Mouse (Mus musculus) kidney, adult 2 months (tissue): ENCODE results near the gene Cryga. TPM values are rescaled to one million over a fixed set of nuclear protein-coding genes. Genes with fewer than 3 reads are reported as not detected.

Source experiments
- DNase-seq: peaks from one replicate; pipeline ENCODE4 v3.0.0; 2021
- H3K27ac ChIP-seq: fragments of 200-500 bp; 2 replicates; pipeline ENCODE4 v1.5.1; 2012; ENCODE audit warnings: low read depth, low read length, control low read depth, inconsistent platforms; ENCODE audit not compliant: insufficient read depth
- H3K27me3 ChIP-seq: fragments of 200-500 bp; replicated peaks from 2 replicates; pipeline ENCODE4 v1.6.1; 2012; ENCODE audit warnings: mild to moderate bottlenecking, moderate library complexity, low read length, inconsistent platforms; ENCODE audit not compliant: control insufficient read depth, insufficient read depth
- H3K36me3 ChIP-seq: fragments of 200-500 bp; 2 replicates; pipeline ENCODE4 v1.6.1; 2012; ENCODE audit warnings: mild to moderate bottlenecking, moderate library complexity, low read length, inconsistent platforms; ENCODE audit not compliant: control insufficient read depth, insufficient read depth
- H3K4me1 ChIP-seq: fragments of 200-500 bp; 2 replicates; pipeline ENCODE4 v1.6.1; 2011; ENCODE audit warnings: low read length; ENCODE audit not compliant: control insufficient read depth, insufficient read depth
- H3K4me3 ChIP-seq: fragments of 200-500 bp; 2 replicates; pipeline ENCODE4 v1.5.1; 2011; ENCODE audit warnings: mild to moderate bottlenecking, low read depth, low read length, control low read depth; ENCODE audit not compliant: insufficient read depth
- CTCF ChIP-seq: fragments of 200-500 bp; conservative IDR thresholded peaks from 2 replicates; pipeline ENCODE4 v1.5.1; 2011; ENCODE audit warnings: low read depth, mild to moderate bottlenecking, control low read depth, low read length, moderate library complexity, mixed read lengths; ENCODE audit not compliant: insufficient read depth, insufficient read length
- POLR2A ChIP-seq: fragments of 200-500 bp; IDR thresholded peaks from one replicate; pipeline ENCODE4 v1.6.1; 2011; ENCODE audit warnings: low read depth, low read length, control low read depth
- WGBS: fragments of 180-500 bp; shearing (Covaris S2); methylation state at CpG from one replicate; pipeline ENCODE4 v1.1.7; 2018; 5-methylcytosine and 5-hydroxymethylcytosine counted together
- polyA plus RNA-seq: library from polyadenylated mRNA; depleted of rRNA; stranded (reverse); fragments of >200 nt; gene quantifications from 2 replicates; pipeline ENCODE4 v1.2.3, GENCODE M21; 2012

Cryga gene
- polyA plus RNA-seq, 1 experiment: 6.4 TPM

GRCm38 (mm10) chr1:65131671-65132070 lies 28.5 kb upstream of the Cryga start:
- Histone ChIP-seq H3K4me3 (no peak overlapping the region), H3K4me1 (peaks cover 8% of the 10 kb centered on the region; the same call in 1 of the 2 replicates), H3K27me3 (no peaks in the 10 kb centered on the region), H3K36me3 (no peaks in the 10 kb centered on the region), H3K27ac (peak overlapping the region; percentile 67; the same call in 1 of the 2 replicates)
- WGBS: 51% methylated on average over 1 of the region's 1 CpGs
- TF ChIP-seq CTCF (no peak), POLR2A (no peak)
- peak; percentile 66 for DNase-seq

- DNase-seq: peak; percentile 85
- no peak overlapping the region for H3K4me3 ChIP-seq
- 53% methylated on average over 3 of the region's 3 CpGs for WGBS
- H3K27me3 ChIP-seq: no peaks in the 10 kb centered on the region
- no peaks in the 10 kb centered on the region for H3K36me3 ChIP-seq
- peak overlapping the region; percentile 83; the same call in 1 of the 2 replicates for H3K27ac ChIP-seq
- no peak for TF ChIP-seq POLR2A
- TF ChIP-seq CTCF: no peak
- peaks cover 8% of the 10 kb centered on the region; the same call in 1 of the 2 replicates for H3K4me1 ChIP-seq
Measured at GRCm38 (mm10) chr1:65130226-65130625, 27.1 kb upstream of the Cryga start.

GRCm38 (mm10) chr1:65129634-65130180 lies 26.5 kb upstream of the Cryga start:
- WGBS: 37% methylated on average over 3 of the region's 3 CpGs
- TF ChIP-seq CTCF (no peak), POLR2A (no peak)
- Histone ChIP-seq H3K4me1 (peaks cover 8% of the 10 kb centered on the region; the same call in 1 of the 2 replicates), H3K36me3 (no peaks in the 10 kb centered on the region), H3K27ac (peak overlapping the region; percentile 40; the same call in 1 of the 2 replicates), H3K4me3 (no peak overlapping the region), H3K27me3 (no peaks in the 10 kb centered on the region)
- peak; percentile 71 for DNase-seq

GRCm38 (mm10) chr1:65122574-65123372 lies 19.6 kb upstream of the Cryga start, which contains the start of gene D630023F18Rik:
Gene D630023F18Rik (minus strand): TSS chr1:65123214.
- no peak for TF ChIP-seq CTCF
- no peak for TF ChIP-seq POLR2A
- Histone ChIP-seq H3K4me1 (peaks cover 8% of the 10 kb centered on the region; the same call in 1 of the 2 replicates), H3K4me3 (peak within 1 kb of the TSS; percentile 41), H3K36me3 (no peaks in the 10 kb centered on the region), H3K27me3 (no peaks in the 10 kb centered on the region), H3K27ac (peak within 1 kb of the TSS; percentile 32; the same call in 1 of the 2 replicates)
- 15% methylated on average over 9 of the region's 9 CpGs for WGBS
- DNase-seq: no peak

GRCm38 (mm10) chr1:65119438-65119837 lies 16.3 kb upstream of the Cryga start, which contains the start of gene Gm28845:
Gene Gm28845 (minus strand): TSS chr1:65119558.
- DNase-seq: no peak
- 74% methylated on average over 1 of the region's 1 CpGs for WGBS
- no peaks in the 10 kb centered on the region for H3K27me3 ChIP-seq
- no peaks in the 10 kb centered on the region for H3K36me3 ChIP-seq
- H3K4me3 ChIP-seq: no peak within 1 kb of the TSS
- H3K27ac ChIP-seq: peak within 1 kb of the TSS; percentile 73
- TF ChIP-seq CTCF: no peak
- TF ChIP-seq POLR2A: no peak
- H3K4me1 ChIP-seq: peaks cover 12% of the 10 kb centered on the region; the same call in 1 of the 2 replicates

- Histone ChIP-seq H3K27ac (peak overlapping the region; percentile 95), H3K27me3 (no peaks in the 10 kb centered on the region), H3K4me1 (peaks cover 17% of the 10 kb centered on the region; the same call in 1 of the 2 replicates), H3K36me3 (no peaks in the 10 kb centered on the region), H3K4me3 (no peak overlapping the region)
- TF ChIP-seq CTCF (no peak), POLR2A (no peak)
- 36% methylated on average over 8 of the region's 8 CpGs for WGBS
- peak; percentile 93 for DNase-seq
Measured at GRCm38 (mm10) chr1:65118150-65118913, 15.2 kb upstream of the Cryga start.
